8 mouse cellular contexts compared by ENCODE assay signal in genomic region chr17:27908206-27908887, GRCm38 (mm10). TPM values are rescaled to one million over a fixed set of nuclear protein-coding genes. Genes with fewer than 3 reads are reported as not detected.
DNase-seq lines count a peak whose midpoint lies in the region; ATAC-seq and TF ChIP-seq lines count a peak whose summit lies in the region.

No protein-coding gene starts in this region.

- no peaks in the 10 kb centered on the region for H3K9me3 ChIP-seq in forebrain, embryonic 16.5 days (ENCODE audit: control insufficient read depth, low read length)
- no peaks in the 10 kb centered on the region for H3K9me3 ChIP-seq in limb, embryonic 12.5 days

- H3K4me1 ChIP-seq in lung, adult 2 months (ENCODE audit: control insufficient read depth, insufficient read depth, low read length): peaks cover 11% of the 10 kb centered on the region
- H3K4me1 ChIP-seq in forebrain, embryonic 16.5 days (replicated peaks; ENCODE audit: control insufficient read depth, insufficient read depth, low read length): peaks cover 42% of the 10 kb centered on the region
- H3K4me1 ChIP-seq in limb, embryonic 12.5 days (replicated peaks): peaks cover 31% of the 10 kb centered on the region

- peak overlapping the region; percentile 83 for H3K9ac ChIP-seq in forebrain, embryonic 16.5 days (replicated peaks; ENCODE audit: low read depth, low read length)
- H3K9ac ChIP-seq in limb, embryonic 12.5 days (replicated peaks): peak overlapping the region; percentile 90

- TF ChIP-seq POLR2A in lung, adult 2 months (IDR thresholded peaks at IDR 0.05; ENCODE audit: borderline replicate concordance, extremely low read depth, low read depth, low read length): no peak

- no peak for DNase-seq in lung, adult 2 months
- no peak for DNase-seq in lung, postnatal 25 days (ENCODE audit: low spot score)
- peak; percentile 71 for DNase-seq in naive thymus-derived CD4-positive, alpha-beta T cell, adult 2 months (ENCODE audit: low read depth)
- no peak for DNase-seq in frontal cortex, postnatal 36 days (ENCODE audit: low spot score in 2 of 2)
- no peak for DNase-seq in cerebellum, postnatal 36 days

- H3K27ac ChIP-seq in forebrain, embryonic 16.5 days (ENCODE audit: low read length): peak overlapping the region; percentile 82
- H3K27ac ChIP-seq in limb, embryonic 12.5 days: peak overlapping the region; percentile 88

- no peak for TF ChIP-seq CTCF in lung, adult 2 months (IDR thresholded peaks at IDR 0.05; ENCODE audit: insufficient read depth, low read length)

- peaks cover 5% of the 10 kb centered on the region for H3K36me3 ChIP-seq in forebrain, embryonic 16.5 days (ENCODE audit: control insufficient read depth, insufficient read depth)
- peaks cover 19% of the 10 kb centered on the region for H3K36me3 ChIP-seq in limb, embryonic 12.5 days

- ATAC-seq in activated CD4-positive, CD25-positive, alpha-beta regulatory T cell, adult 4 months: peak; percentile 46
- ATAC-seq in forebrain, embryonic 16.5 days: no peak; the same call in 1 of the 2 replicates
- 0 out of 2 replicates have a peak, but pooled peaks have one; percentile 2 for ATAC-seq in limb, embryonic 12.5 days (ENCODE audit: insufficient number of reproducible peaks, insufficient read depth, low FRiP score, low TSS enrichment, low read depth)

- WGBS in lung, adult 2 months: 0% methylated on average over 12 of the region's 12 CpGs
- under 1% methylated on average over 12 of the region's 12 CpGs for WGBS in forebrain, embryonic 16.5 days
- under 1% methylated on average over 12 of the region's 12 CpGs for WGBS in limb, embryonic 12.5 days

- H3K27me3 ChIP-seq in forebrain, embryonic 16.5 days (replicated peaks; ENCODE audit: control insufficient read depth, insufficient read depth, low read length): no peaks in the 10 kb centered on the region
- no peaks in the 10 kb centered on the region for H3K27me3 ChIP-seq in limb, embryonic 12.5 days

- peak overlapping the region; percentile 93 for H3K4me3 ChIP-seq in lung, adult 2 months (replicated peaks; ENCODE audit: extremely low read depth, low read depth, low read length)
- H3K4me3 ChIP-seq in forebrain, embryonic 16.5 days (replicated peaks; ENCODE audit: low read length): peak overlapping the region; percentile 64
- peak overlapping the region; percentile 97 for H3K4me3 ChIP-seq in limb, embryonic 12.5 days (replicated peaks)

- H3K4me2 ChIP-seq in forebrain, embryonic 16.5 days (ENCODE audit: low read length): peak overlapping the region; percentile 98
- peak overlapping the region; percentile 87 for H3K4me2 ChIP-seq in limb, embryonic 12.5 days

RNA-seq across cellular contexts. Expression of gene Anks1, which starts 0.8 kb away (rescaled TPM):
- polyA plus RNA-seq in lung, adult 2 months (2012; rRNA removed): 89.4 and 97.9 TPM in 2 replicates
- polyA plus RNA-seq in activated CD4-positive, CD25-positive, alpha-beta regulatory T cell, adult 4 months (2017; shearing (Covaris generic)): 1 to 10 TPM; 2.5 to 3.7 TPM
- 27.8 and 36.5 TPM in 2 replicates for polyA plus RNA-seq in forebrain, embryonic 16.5 days (2015; fragmentation: Nextera tagmentation; extraction: Ambion mirVana)
- 19.0 and 21.8 TPM in 2 replicates for polyA plus RNA-seq in limb, embryonic 12.5 days (2016; fragmentation: Nextera tagmentation; extraction: Ambion mirVana)

RNA-seq across cellular contexts. Expression of gene Taf11, which starts 1.3 kb away (rescaled TPM):
- 8.3 and 11.5 TPM in 2 replicates for polyA plus RNA-seq in lung, adult 2 months (2012; rRNA removed)
- 10 to 100 TPM; 32.9 to 39.6 TPM for polyA plus RNA-seq in activated CD4-positive, CD25-positive, alpha-beta regulatory T cell, adult 4 months (2017; shearing (Covaris generic))
- polyA plus RNA-seq in forebrain, embryonic 16.5 days (2015; fragmentation: Nextera tagmentation; extraction: Ambion mirVana): 67.1 and 72.7 TPM in 2 replicates
- 101 and 115 TPM in 2 replicates for polyA plus RNA-seq in limb, embryonic 12.5 days (2016; fragmentation: Nextera tagmentation; extraction: Ambion mirVana)

RNA-seq across cellular contexts. Expression of gene Uhrf1bp1, which starts 52.1 kb away (rescaled TPM):
- 8.4 and 8.5 TPM in 2 replicates for polyA plus RNA-seq in lung, adult 2 months (2012; rRNA removed)
- polyA plus RNA-seq in activated CD4-positive, CD25-positive, alpha-beta regulatory T cell, adult 4 months (2017; shearing (Covaris generic)): 1 to 10 TPM in 1 of 2 experiments, under 1 TPM in 1; 0.93 to 1.4 TPM
- 6.6 and 6.8 TPM in 2 replicates for polyA plus RNA-seq in forebrain, embryonic 16.5 days (2015; fragmentation: Nextera tagmentation; extraction: Ambion mirVana)
- polyA plus RNA-seq in limb, embryonic 12.5 days (2016; fragmentation: Nextera tagmentation; extraction: Ambion mirVana): 9.3 and 10.3 TPM in 2 replicates
